Mouse (Mus musculus) testis, adult 2 months (tissue): Measurements from ENCODE around the gene Bcl2l1.

Source experiments
- CTCF ChIP-seq: fragments of 200-500 bp; IDR thresholded peaks from 2 replicates; pipeline ENCODE4 v1.5.1; 2012; ENCODE audit warnings: low read depth, mild to moderate bottlenecking, inconsistent platforms, low read length, moderate library complexity; ENCODE audit not compliant: control insufficient read depth, insufficient read depth, insufficient replicate concordance
- POLR2A ChIP-seq: fragments of 200-500 bp; IDR thresholded peaks from 2 replicates; pipeline ENCODE4 v1.6.1; 2012; ENCODE audit warnings: low read depth, mild to moderate bottlenecking, inconsistent platforms, low read length, moderate library complexity; ENCODE audit not compliant: control insufficient read depth

GRCm38 (mm10) chr2:152738341-152738740 lies 93.2 kb downstream of the Bcl2l1 start:
- no peak for TF ChIP-seq CTCF
- TF ChIP-seq POLR2A, result no peak
